Mouse (Mus musculus): ENCODE measurements around the gene Snrnp27. TPM values are rescaled to one million over a fixed set of nuclear protein-coding genes. Genes with fewer than 3 reads are reported as not detected.

Snrnp27 gene
- polyA plus RNA-seq (2017; shearing (Covaris generic)) = 100 to 1,000 TPM; 100 to 121 TPM

GRCm38 (mm10) chr6:86683872-86684654 is at the start of gene Snrnp27:
Snrnp27 (minus strand) TSS chr6:86684522.
- peak; percentile 97 for ATAC-seq

- ATAC-seq = peak; percentile 95
Measured at GRCm38 (mm10) chr6:86733183-86733876, 49.0 kb upstream of the Snrnp27 start, which contains the start of gene Gmcl1. Gmcl1 (minus strand) TSS chr6:86733383.

GRCm38 (mm10) chr6:86732276-86733173 is 48.2 kb upstream of the Snrnp27 start:
- peak; percentile 21 for ATAC-seq

DNA sequence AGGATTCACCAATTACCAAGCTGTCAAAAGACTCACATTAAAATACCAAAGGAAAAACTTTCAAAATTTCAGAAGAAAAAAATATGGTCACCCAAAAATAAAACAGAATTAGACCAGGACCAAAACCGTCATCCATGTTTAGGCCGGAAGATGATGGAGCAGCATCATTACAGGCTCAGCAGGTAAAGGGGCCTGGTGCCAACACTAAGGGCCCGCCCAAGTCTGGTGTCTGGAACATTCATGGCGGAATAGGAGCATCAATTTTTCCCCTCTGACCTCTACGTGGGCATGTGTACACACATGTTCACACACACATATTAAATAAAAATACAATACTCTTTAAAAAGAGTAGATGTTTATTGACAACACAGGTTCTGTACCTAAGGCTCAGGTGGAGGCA is 44.4 kb upstream of the Snrnp27 start:
- no peak for ATAC-seq

DNA sequence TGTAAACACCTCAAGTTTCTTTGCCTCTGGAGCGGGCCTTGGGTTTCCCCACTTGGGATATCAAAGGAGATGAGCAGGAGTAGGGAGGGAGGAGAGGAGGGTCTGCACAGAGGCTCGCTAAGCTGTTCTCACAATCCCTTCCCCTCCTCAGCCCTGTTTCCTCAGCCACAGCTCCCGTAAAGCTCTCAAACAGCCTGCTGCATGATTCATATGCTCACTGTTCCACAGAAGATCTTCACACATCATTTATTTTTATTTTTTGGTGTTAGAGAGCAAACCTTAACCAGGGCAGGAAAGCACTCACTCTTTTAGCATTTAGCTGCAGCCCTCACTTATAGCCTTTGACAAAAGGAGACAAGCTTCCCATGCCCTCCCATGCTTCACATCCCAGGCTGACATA is 37.7 kb upstream of the Snrnp27 start:
- ATAC-seq = no peak

GRCm38 (mm10) chr6:86708072-86708774 is 23.9 kb upstream of the Snrnp27 start:
- ATAC-seq = no peak

DNA sequence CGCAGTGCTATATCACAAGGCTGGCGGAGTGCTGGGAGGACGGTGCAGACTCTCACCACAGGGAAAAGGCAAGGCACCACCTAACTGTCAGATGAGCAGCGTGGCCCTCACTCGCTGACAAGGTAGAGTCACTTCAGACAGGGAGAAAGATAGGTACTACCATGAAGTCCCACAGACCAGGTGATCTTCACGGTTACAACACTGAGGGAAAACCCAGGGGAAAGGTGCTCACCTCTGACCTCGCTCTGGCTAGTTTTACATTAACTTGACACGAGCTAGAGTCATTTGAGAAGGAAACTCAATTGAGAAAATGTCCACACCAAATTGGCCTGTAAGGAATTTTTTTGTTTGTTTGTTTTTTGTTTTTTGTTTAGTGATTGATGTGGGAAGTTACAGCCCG is 18.3 kb upstream of the Snrnp27 start:
- ATAC-seq = no peak

DNA sequence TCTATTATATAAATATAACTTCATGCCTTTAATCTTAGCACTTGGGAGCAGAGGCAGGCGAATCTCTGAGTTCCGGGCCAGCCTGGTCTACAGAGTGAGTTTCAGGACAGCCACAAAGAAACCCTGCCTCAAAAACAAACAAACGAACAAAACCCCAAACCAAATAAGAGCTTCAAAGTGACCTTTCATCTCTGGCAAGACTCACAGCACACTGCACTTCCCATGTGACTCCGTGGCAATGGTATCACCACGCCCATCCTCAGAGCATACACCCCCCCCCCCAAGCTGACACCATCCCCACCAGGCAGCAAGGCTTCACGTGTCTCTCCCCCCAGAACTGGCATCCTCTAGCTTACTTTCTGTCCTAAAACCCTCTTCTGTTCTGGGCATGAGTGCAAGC is 13.6 kb upstream of the Snrnp27 start:
- no peak for ATAC-seq

GRCm38 (mm10) chr6:86696213-86696612 is 11.9 kb upstream of the Snrnp27 start:
- ATAC-seq = no peak

GRCm38 (mm10) chr6:86694465-86694864 is 10.1 kb upstream of the Snrnp27 start:
- ATAC-seq = peak; percentile 81

- ATAC-seq = no peak
Measured at GRCm38 (mm10) chr6:86689671-86690070, 5.3 kb upstream of the Snrnp27 start.

DNA sequence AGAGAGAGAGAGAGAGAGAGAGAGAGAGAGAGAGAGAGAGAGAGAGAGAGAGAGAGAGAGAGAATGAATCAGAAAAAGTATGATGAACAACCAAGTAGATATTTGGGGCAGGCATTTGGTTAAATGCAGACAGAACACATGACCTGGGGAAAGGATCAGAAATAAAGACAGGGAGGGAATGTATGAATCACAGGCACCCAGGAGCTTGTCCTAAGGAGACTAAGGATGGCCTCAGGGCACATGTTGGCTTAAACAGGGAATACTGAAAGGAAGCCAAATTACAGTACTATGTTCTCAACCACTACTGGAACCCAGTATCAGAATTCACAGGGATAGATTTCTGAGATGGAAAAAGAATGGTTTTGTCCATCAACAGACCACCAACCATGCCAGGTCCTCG is 2.6 kb upstream of the Snrnp27 start:
- no peak for ATAC-seq

- peak; percentile 7 for ATAC-seq
Measured at GRCm38 (mm10) chr6:86684655-86685011, 311 bp upstream of the Snrnp27 start.

GRCm38 (mm10) chr6:86681289-86681688 is 3.0 kb downstream of the Snrnp27 start:
- ATAC-seq = no peak

DNA sequence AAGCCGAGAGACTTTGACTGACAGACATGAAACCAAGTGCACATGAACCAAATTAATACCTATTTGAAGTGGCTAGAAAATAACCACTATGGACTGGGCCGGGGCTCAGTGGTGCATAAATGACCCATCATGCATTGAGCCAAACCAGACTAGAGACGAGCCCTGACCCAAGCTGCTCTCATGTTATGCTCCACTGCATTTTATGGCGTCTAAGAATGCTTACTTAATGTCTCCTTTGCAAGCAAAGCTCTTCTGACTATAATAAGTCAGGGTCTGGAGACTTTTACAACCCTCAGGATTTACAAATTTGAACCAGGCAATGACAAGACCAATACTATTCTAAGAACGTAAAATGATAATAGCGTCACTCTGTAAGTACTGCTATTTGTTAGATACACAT is 6.0 kb downstream of the Snrnp27 start:
- no peak for ATAC-seq

DNA sequence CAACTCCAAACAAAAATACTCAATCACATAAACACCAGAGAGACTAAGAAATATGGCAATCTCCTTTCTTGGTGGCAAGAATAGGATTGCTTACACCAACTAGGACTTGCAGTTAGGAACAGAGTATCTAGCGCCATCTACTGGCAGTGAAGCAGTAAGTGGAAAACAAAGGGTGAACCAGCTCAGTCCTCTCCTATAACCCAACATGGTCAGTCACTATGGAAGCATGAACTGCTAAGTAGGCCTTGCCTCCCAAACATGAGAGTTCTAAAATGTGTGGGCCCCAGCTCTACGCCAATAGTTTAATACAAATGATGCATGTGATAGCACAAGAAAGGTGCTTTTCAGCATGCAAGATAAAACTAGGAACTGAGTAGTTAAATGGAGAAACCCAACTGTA is 13.4 kb downstream of the Snrnp27 start:
- peak; percentile 22 for ATAC-seq

GRCm38 (mm10) chr6:86669240-86669727 is 15.0 kb downstream of the Snrnp27 start:
- peak; percentile 91 for ATAC-seq

GRCm38 (mm10) chr6:86668580-86669239 is 15.6 kb downstream of the Snrnp27 start, which contains the start of gene Mxd1:
Mxd1 (minus strand) TSS chr6:86669161.
- no peak for ATAC-seq

GRCm38 (mm10) chr6:86667061-86667460 is 17.3 kb downstream of the Snrnp27 start:
- ATAC-seq = no peak

GRCm38 (mm10) chr6:86665560-86666307 is 18.6 kb downstream of the Snrnp27 start:
- ATAC-seq = no peak

GRCm38 (mm10) chr6:86665076-86665475 is 19.2 kb downstream of the Snrnp27 start:
- no peak for ATAC-seq

All from CD4-positive, CD25-positive, alpha-beta regulatory T cell, adult 4 months (primary cell).